Mouse (Mus musculus) small intestine, adult 2 months (tissue): ENCODE results near the gene Foxk2.
"Not testable (repeated sequence)": the region's sequence is repeated elsewhere in the genome, so short reads cannot be mapped to it uniquely, and the experiment has no call there.

Experiments used
- CTCF ChIP-seq: fragments of 200-500 bp; IDR thresholded peaks from 2 replicates; pipeline ENCODE4 v1.5.1; 2012; ENCODE audit warnings: low read depth, mild to moderate bottlenecking, control low read depth, inconsistent platforms, low read length, moderate library complexity, mixed read lengths; ENCODE audit not compliant: insufficient replicate concordance, insufficient read length; ENCODE audit errors: extremely low read depth
- POLR2A ChIP-seq: fragments of 200-500 bp; IDR thresholded peaks from 2 replicates; pipeline ENCODE4 v1.6.1; 2012; ENCODE audit warnings: low read depth, mild to moderate bottlenecking, control low read depth, inconsistent platforms, low read length, moderate library complexity

GRCm38 (mm10) chr11:121307712-121308111 lies 47.9 kb downstream of the Foxk2 start:
- TF ChIP-seq CTCF, POLR2A: not testable (repeated sequence)
